Mouse (Mus musculus): Measurements from ENCODE around the gene Heatr9. TPM values are rescaled to one million over a fixed set of nuclear protein-coding genes. Genes with fewer than 3 reads are reported as not detected.

Gene Heatr9
- total RNA-seq, 2 experiments from 2014 or later: not detected

DNA sequence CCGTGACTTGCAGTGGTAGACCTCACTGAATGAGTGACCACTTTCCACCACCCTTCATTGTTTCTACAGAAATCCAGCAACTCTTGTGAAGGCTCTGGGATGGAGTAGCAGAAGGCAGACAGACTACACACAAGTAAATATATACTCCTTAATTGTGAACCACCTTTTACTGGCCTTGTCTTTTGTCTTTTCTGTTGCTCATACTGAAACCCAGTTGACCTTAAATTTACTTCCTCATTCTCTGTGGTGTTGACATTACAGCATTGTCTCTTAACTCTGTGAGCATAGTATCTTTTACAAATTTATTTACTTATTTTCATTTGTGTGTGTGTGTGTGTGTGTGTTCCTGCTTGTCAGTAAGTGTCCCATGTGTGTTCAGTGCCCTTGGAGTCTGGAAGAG, 11.2 kb upstream of the Heatr9 start:
- DNase-seq (ENCODE audit: low spot score): no peak

DNA sequence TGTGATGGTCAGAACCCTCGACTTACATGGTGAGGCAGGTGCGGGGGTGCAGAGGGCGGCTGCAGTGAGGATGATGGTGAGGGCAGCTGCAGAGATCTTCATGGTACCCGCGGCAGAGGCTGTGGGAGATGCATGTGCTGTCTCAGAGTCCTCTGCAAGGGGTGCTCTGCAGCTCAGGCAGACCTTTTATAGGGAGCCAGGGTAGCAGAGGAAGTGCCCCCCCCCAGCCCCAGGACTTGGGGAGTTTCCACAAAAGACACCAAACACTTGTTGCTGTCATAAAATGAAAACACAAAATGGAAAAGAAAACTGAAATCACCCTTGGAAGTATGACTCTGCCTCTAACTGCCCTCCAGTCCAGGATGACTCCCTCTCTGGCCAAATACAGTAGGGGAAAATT, 8.4 kb upstream of the Heatr9 start, which contains the start of gene Ccl5:
Gene Ccl5 (minus strand): TSS at position 159 of the 400 bp plus-strand sequence.
- DNase-seq (ENCODE audit: low spot score): no peak

DNA sequence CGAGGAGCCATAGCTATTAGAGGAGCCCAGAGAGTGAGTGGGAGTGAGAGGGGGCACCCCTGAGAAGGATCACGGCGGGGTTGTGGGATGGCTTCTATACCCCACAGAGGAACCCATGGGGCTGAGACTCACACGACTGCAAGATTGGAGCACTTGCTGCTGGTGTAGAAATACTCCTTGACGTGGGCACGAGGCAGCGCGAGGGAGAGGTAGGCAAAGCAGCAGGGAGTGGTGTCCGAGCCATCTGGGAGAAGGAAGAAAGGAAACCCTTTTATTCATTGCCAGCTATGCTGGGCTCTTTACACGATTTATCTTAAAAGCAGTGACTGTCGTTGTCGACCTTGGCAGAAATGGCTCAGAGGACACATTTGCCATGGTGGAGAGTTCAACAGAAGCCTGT, 7.0 kb upstream of the Heatr9 start:
- DNase-seq (ENCODE audit: low spot score): no peak

DNA sequence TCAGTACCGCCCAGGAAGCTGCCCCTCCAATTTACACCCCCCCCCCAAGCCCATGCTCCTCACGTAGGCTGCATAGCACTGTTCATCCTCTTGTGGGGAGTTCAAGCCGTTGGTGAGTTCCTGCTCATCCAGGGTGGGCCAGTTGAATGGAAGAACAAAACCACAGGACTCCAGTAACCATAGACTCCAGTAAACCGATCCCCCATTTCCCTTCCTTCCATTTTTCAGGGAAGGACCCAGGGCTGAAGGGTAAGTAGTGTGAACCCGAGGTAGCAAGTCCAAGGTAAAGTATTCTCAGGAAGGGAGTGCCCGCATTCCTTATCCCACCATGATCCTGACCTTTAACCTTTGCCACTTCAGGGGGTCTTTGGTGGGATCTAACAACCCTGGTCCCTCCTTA, 3.6 kb downstream of the Heatr9 start:
- no peak for DNase-seq (ENCODE audit: low spot score)

DNA sequence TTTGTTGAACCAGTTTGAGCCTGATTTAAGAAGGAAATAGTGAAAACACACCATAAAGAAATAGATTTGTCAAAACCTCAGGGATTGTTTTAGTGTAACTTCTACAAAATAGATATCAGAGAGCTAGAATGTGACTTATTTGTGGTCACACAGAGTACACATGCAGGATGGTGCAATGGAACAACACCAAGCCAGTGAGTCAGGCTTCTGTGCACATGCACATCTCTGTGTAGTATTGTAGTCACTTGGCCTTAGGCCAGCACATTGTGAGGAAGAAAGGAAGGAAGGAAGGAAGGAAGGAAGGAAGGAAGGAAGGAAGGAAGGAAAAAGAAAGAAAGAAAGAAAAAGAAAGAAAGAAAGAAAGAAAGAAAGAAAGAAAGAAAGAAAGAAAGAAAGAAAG, 4.8 kb downstream of the Heatr9 start:
- no peak for DNase-seq (ENCODE audit: low spot score)

DNA sequence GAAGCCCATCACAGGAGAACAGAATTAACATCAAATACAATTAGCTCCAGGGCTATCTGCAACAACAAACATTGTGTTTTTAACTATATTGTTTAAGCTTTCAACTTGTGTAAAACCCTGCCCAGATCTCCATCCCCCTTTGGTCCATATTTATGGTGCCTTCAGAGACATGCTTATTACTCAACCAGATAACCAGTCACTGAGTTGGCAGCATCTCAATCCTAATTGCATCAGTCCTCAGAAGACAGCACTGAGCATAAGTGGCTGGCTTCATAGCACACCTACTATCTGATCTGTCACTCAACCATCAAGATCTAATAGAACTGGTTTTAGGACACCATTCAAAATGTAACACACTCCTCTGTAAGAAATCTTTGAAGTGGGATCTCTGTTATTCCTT, 12.5 kb downstream of the Heatr9 start:
- no peak for DNase-seq (ENCODE audit: low spot score)

DNA sequence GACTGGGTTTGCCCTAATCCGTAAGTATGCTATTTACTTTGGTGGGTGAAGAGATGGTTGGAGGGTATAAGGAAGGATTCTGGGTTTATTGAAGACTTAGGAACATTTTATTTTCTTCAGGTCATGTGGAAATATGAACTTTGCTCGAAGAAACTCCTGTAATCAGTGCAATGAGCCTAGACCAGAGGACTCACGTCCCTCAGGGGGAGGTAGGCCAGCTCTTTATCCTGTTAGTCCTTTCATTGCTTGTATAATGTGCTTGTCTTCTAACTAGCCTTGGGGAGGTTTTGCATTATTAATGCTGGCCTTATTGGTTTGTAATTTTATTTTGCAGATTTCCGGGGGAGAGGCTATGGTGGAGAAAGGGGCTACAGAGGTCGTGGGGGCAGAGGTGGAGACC, 17.7 kb downstream of the Heatr9 start:
- no peak for DNase-seq (ENCODE audit: low spot score)

DNA sequence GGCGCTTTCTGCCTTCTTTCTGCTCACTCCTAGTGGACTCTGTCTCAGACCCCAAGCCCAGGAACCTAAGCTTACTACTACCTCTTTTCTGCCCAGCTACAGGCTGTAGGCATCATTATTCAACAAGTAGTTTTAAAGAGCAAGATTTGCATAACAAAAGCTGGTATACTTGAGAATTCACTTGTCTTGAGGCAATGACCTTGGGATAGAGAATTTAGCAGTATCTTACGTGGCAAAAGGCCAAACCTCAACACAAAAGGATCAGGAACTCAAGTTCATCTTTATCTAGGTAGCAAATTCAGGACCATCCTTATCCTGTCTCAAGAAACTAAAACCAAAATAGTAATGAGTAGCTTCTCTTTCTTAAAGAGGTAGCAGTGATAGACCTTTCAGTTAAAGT, 26.4 kb downstream of the Heatr9 start:
- no peak for DNase-seq (ENCODE audit: low spot score)

DNA sequence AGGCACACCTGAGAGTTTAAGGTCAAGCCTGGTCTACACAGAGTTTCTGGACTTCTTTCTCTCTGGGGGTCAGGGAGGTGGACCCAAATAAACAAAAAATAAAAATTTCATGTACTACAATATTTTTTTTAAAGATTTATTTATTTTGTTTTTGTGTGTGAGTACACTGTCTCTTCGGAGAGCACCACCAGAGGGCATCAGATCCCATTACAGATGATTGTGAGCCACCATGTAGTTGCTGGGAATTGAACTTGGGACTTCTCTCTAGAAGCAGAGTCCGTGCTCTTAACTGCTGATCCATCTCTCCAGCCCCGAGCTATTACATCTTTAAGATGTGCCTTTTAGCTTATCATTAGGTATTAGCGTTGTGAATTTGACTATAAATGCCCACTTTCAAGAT, 30.5 kb downstream of the Heatr9 start:
- DNase-seq (ENCODE audit: low spot score): no peak

DNA sequence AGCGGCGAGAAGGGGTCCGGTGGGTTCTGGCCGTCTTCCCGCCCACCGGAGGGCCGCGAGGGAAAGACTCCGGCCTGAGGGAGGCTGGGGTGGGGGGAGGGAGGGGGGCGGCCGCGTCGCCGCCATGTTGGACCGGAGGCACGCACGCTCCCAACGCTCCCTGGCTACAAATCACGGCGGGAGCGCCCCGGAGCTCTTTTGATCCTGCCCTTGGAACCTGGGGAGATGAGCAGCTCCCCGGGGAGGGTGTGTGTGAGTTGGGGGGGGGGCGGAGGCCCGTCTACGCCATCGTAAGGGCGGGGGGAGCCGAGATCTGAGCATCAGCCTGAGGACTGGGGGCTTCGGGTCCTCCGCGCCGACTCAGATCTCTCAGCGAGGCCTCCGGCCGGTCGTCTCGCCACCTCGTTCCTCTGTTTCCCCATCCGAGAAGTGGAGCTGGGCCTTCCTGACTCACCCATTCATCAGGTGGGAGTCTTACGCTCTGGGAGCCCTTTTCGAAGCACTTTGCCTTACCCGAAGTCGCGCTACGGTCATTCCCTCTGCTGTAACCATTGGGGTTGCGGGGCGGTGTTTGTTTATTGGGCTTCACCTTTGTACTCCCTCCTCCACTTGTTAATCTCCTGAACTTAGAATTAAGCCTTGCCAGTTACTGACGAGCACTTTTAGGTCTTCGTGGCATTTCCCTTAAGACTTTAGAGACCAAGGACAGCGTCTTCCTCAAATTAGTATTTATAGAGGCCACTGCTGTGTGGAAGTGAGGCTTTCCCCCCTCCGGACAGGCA, 48.5 kb downstream of the Heatr9 start:
- no peak for DNase-seq (ENCODE audit: low spot score)

DNA sequence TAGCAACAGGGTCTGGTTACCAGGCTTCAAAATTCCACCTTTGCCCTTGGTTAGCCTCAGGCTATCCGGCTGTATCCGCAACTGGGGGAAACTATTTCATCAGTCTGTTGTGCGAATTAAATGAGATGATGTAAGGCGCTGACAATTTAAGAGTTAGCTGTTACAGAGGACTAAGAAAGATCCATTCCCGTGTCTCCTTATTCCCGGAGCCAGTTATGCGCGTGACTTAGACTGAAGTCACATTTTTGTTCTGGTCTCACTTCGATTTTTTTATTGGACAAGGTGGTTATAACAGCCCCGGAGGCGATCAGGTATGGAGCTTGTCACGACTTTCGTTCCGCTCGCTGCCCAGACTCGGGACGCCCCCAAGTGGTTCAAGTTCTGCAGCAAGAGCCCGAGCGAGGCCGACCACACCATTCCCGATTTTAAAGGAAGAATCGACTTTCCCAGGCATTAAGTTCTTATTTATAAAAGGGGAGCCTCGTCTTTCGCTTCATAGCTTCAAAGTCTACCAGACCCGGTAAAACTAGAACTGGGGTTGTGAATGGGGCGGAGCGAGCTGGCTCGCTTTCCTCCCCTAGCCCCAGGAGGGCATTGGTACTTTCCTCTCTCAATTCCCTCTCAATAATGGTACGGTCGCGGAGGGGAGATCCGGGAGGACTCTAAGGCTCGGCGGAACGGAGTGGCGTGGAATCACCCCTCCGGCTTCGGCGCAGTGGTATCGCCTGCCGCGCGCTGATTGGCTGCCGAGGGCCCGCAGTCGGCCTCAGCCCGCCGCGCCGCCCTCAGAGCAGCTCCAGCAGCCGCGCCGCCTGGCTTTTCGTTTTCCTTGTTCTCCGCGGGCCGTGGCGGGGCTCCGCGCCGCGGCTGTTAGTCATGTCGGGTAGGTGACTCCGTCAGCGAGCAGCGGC, 49.4 kb downstream of the Heatr9 start, which contains the start of gene Taf15:
Gene Taf15 (plus strand): TSS at position 763 of the 911 bp plus-strand sequence.
- DNase-seq (ENCODE audit: low spot score): peak; percentile 98

DNA sequence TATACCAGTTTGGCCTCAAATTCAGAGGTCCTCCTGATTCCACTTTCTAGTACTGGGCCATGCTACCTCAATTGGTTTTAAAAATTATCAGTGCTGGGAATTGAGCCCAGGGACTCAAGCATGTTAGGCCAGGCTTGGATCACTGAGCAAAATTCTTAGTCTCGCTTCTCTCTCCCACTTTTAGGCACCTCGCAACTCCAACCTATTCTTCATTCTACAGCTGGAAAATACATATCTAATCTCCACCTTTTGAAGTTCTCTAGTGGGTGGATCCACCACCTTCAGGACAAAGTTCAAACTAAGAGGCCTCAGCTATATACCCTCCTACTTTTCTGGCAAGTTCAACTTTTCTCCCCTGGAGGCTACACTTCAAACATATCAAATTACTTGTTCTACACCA, 50.2 kb downstream of the Heatr9 start:
- DNase-seq (ENCODE audit: low spot score): no peak

DNA sequence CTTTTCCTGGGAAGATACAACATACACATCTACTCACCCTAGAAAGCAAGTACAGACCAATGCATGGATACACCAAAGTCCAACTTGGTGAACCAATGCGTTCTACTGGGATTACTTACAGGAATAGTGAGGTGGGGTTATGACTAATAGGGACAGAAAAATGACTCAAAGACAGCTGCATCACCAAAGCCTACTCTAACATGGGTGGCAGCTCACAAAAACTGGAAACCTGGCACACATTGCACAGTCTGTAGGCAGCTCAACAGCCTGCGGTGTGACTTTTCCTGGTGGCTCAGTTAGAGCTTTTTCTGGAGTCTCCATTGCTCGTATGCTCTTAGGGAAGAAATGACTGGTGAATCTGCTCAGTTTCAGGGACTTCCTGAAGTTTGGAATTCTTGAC, 53.2 kb downstream of the Heatr9 start:
- DNase-seq (ENCODE audit: low spot score): no peak

DNA sequence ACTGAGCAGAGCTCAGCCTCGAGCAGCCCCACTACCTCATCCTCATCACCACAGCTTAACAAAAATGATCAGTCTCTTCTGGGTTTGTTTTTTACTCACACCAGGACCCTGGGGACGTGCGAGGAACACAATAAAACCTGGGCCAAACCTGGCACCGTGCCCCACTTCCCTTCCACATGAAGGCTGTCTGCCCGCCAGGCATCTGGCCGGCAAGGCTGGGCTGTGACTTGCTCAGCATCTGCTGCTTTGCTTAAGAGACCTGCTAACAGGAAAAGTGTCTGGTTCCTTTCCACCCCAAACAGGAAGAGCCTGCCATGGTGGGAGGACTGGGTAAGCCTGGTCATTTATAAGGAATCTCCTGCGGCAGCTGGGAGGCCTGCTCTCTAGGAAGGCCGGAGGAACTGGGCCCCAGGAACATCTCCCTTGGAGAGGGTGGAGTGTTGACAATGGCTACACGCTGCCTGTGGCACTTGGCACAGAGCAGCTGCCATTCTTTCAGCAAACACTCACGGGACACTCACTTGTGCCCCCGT, 54.8 kb downstream of the Heatr9 start:
- peak; percentile 55 for DNase-seq (ENCODE audit: low spot score)

DNA sequence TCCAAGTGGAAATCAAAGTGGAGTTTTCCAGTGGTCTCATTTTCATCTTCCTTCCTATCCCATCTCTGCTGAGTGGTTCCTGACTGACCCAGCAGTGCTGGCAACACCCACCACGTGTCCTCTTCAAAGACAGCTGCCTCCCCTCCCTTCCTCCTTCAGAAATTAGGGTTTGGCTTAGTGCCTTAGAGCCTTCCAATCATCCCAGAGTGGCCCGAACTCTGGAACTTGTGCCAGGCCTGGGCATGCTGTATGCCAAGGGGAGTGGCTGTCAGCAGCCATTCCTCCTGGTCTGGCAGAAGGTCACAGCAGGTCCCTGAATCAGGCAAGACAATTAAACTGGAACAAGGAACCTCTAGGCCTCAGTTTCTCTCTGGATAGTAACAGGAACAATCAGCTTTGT, 56.0 kb downstream of the Heatr9 start:
- DNase-seq (ENCODE audit: low spot score): no peak

DNA sequence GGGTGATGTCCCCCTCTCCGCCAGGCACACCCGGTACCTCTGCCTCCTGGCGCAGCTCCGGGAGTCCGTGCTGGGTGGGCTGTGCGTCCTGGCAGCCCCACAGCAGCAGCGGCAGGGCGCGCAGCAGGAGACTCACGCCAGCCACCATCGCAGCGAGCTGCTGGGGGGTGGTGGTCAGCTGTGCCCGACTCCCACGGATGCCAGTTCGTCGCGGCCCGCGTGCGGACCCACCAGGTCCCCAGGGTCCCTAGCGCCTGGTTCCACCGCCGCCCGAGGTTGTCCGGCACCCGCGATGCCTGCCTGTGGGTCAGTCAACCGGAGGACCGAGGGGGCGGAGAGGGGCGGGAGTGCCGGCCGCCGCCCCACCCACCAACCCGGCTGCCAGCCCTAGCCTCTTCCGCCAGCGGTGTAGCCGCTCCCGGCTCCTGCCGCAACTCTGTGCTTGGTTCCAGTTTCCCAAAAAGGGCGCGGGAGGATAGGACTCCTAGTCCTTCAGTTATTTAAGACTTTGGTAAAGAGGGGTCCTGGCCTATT, 59.2 kb downstream of the Heatr9 start, which contains the start of gene Mmp28:
Gene Mmp28 (minus strand): TSS at position 361 of the 534 bp plus-strand sequence.
- peak; percentile 51 for DNase-seq (ENCODE audit: low spot score)

Other genes with a start within 250 kb of the Heatr9 start
- not detected for gene Slfn14, start 235.4 kb downstream of the Heatr9 start, total RNA-seq (2021)
- 10 to 100 TPM; 34.6 to 35.0 TPM for gene Ap2b1, start 223.2 kb downstream of the Heatr9 start, total RNA-seq (2021)
- 10 to 100 TPM; 14.0 to 15.5 TPM for gene Pex12, start 219.6 kb downstream of the Heatr9 start, total RNA-seq (2021)
- under 1 TPM; 0.48 to 0.90 TPM for gene Rasl10b, start 113.0 kb downstream of the Heatr9 start, total RNA-seq (2021)
- not detected for gene Gas2l2, start 92.7 kb downstream of the Heatr9 start, total RNA-seq (2021)
- gene 1700020L24Rik, start 84.5 kb downstream of the Heatr9 start, total RNA-seq (2021): not detected
- 1 to 10 TPM; 1.4 TPM for gene Mmp28, start 59.1 kb downstream of the Heatr9 start, total RNA-seq (2021)
- 10 to 100 TPM; 18.6 to 21.3 TPM for gene Taf15, start 49.1 kb downstream of the Heatr9 start, total RNA-seq (2021)
- not detected for gene Ccl5, start 8.3 kb upstream of the Heatr9 start, total RNA-seq (2021)
- gene Ccl9, start 56.5 kb upstream of the Heatr9 start, total RNA-seq (2021): 1 to 10 TPM; 2.4 to 3.0 TPM
- 1 to 10 TPM; 3.8 to 6.5 TPM for gene Ccl6, start 70.9 kb upstream of the Heatr9 start, total RNA-seq (2021)
- gene Rpl9-ps1, start 123.4 kb upstream of the Heatr9 start, total RNA-seq (2021): not detected
- not detected for gene Ccl3, start 127.2 kb upstream of the Heatr9 start, total RNA-seq (2021)
- not detected for gene Ccl4, start 140.4 kb upstream of the Heatr9 start, total RNA-seq (2021)
- under 1 TPM in 1 of 2 experiments, not detected in 1; 0.78 TPM for gene Wfdc17, start 181.8 kb upstream of the Heatr9 start, total RNA-seq (2021)
- gene Wfdc18, start 186.8 kb upstream of the Heatr9 start, total RNA-seq (2021): not detected
- gene Wfdc21, start 224.8 kb upstream of the Heatr9 start, total RNA-seq (2021): under 1 TPM in 1 of 2 experiments, not detected in 1; 0.62 TPM
- 10 to 100 TPM in 1 of 2 experiments, 1 to 10 TPM in 1; 8.5 to 10.7 TPM for gene Heatr6, start 231.5 kb upstream of the Heatr9 start, total RNA-seq (2021)

All from gastrocnemius, adult 18-20 months (tissue).